Comparison of ENCODE assay signal across 9 mouse cellular contexts in genomic region chr5:136016014-136016876, GRCm38 (mm10). TPM values are rescaled to one million over a fixed set of nuclear protein-coding genes. Genes with fewer than 3 reads are reported as not detected.
DNase-seq lines count a peak whose midpoint lies in the region; ATAC-seq and TF ChIP-seq lines count a peak whose summit lies in the region.
"Had no signal": no experiment of that assay in that cellular context is flagged by ENCODE, and none has a peak within 500 bp of the region (broad histone marks: within the 10 kb centered on the region; RNA-seq: fewer than 3 reads in every experiment).

No protein-coding gene starts in this region.

- no peaks in the 10 kb centered on the region for H3K27me3 ChIP-seq in lung, embryonic 14.5 days (ENCODE audit: insufficient read depth, low read length)
- no peaks in the 10 kb centered on the region for H3K27me3 ChIP-seq in heart, embryonic 15.5 days
- H3K27me3 ChIP-seq in lung, embryonic 16.5 days (ENCODE audit: control insufficient read depth, insufficient read depth, low read depth, low read length), result no peaks in the 10 kb centered on the region

- DNase-seq in lung, embryonic 14.5 days, result peak; percentile 65
- DNase-seq in lung, adult 2 months, result no peak
- peak; percentile 31 to 46 for DNase-seq in adrenal gland, adult 18-20 months (ENCODE audit: low spot score in 2 of 2)
- DNase-seq in embryo, embryonic 10.5 days (ENCODE audit: low spot score), result no peak
- DNase-seq in embryo, embryonic 10 days (ENCODE audit: low spot score), result no peak

- TF ChIP-seq CTCF in lung, embryonic 14.5 days (IDR thresholded peaks at IDR 0.05; ENCODE audit: low read depth), result no peak
- no peak for TF ChIP-seq CTCF in lung, adult 2 months (IDR thresholded peaks at IDR 0.05; ENCODE audit: insufficient read depth, low read length)

- WGBS in lung, embryonic 14.5 days, result 67% methylated on average over 10 of the region's 10 CpGs
- WGBS in lung, adult 2 months, result 63% methylated on average over 10 of the region's 10 CpGs
- WGBS in heart, embryonic 15.5 days, result 42% methylated on average over 10 of the region's 10 CpGs
- WGBS in lung, embryonic 16.5 days, result 67% methylated on average over 10 of the region's 10 CpGs

- H3K4me1 ChIP-seq in lung, embryonic 14.5 days (ENCODE audit: insufficient read depth), result no peaks in the 10 kb centered on the region
- H3K4me1 ChIP-seq in lung, adult 2 months (ENCODE audit: control insufficient read depth, insufficient read depth, low read length), result peaks cover 2% of the 10 kb centered on the region
- peaks cover 56% of the 10 kb centered on the region for H3K4me1 ChIP-seq in heart, embryonic 15.5 days (replicated peaks)
- H3K4me1 ChIP-seq in lung, embryonic 16.5 days (replicated peaks; ENCODE audit: control insufficient read depth, insufficient read depth, low read length), result peaks cover 23% of the 10 kb centered on the region

- H3K9me3 ChIP-seq in lung, embryonic 14.5 days (ENCODE audit: low read depth, low read length), result no peaks in the 10 kb centered on the region
- no peaks in the 10 kb centered on the region for H3K9me3 ChIP-seq in heart, embryonic 15.5 days (replicated peaks)
- H3K9me3 ChIP-seq in lung, embryonic 16.5 days (ENCODE audit: control insufficient read depth, low read length), result no peaks in the 10 kb centered on the region

- peaks cover 24% of the 10 kb centered on the region for H3K36me3 ChIP-seq in lung, embryonic 14.5 days (ENCODE audit: insufficient read depth)
- peaks cover 19% of the 10 kb centered on the region for H3K36me3 ChIP-seq in heart, embryonic 15.5 days
- peaks cover 21% of the 10 kb centered on the region; the same call in 1 of the 2 replicates for H3K36me3 ChIP-seq in lung, embryonic 16.5 days (ENCODE audit: control insufficient read depth, insufficient read depth, low read length)

- H3K27ac ChIP-seq in lung, embryonic 14.5 days (ENCODE audit: low read depth), result peak overlapping the region; percentile 69; the same call in 1 of the 2 replicates
- H3K27ac ChIP-seq in heart, embryonic 15.5 days, result peak overlapping the region; percentile 77
- H3K27ac ChIP-seq in lung, embryonic 16.5 days (ENCODE audit: low read length), result peak overlapping the region; percentile 84

- ATAC-seq in lung, embryonic 14.5 days (ENCODE audit: insufficient read depth), result 0 out of 2 replicates have a peak, but pooled peaks have one; percentile 38
- ATAC-seq in heart, embryonic 15.5 days (replicated peaks; ENCODE audit: insufficient number of reproducible peaks, insufficient read depth, low FRiP score, low read depth), result no peak
- peak; percentile 72 for ATAC-seq in lung, embryonic 16.5 days (ENCODE audit: low read depth)
- no peak for ATAC-seq in granulocyte monocyte progenitor cell, adult 5-6 weeks (replicated peaks; ENCODE audit: poor library complexity, severe bottlenecking)

- H3K4me3 ChIP-seq in lung, embryonic 14.5 days (ENCODE audit: low read depth, low read length), result no peak overlapping the region
- no peak overlapping the region for H3K4me3 ChIP-seq in lung, adult 2 months (replicated peaks; ENCODE audit: extremely low read depth, low read depth, low read length)
- H3K4me3 ChIP-seq in heart, embryonic 15.5 days, result no peak overlapping the region
- no peak overlapping the region for H3K4me3 ChIP-seq in lung, embryonic 16.5 days (ENCODE audit: low read length)

- no peak for TF ChIP-seq POLR2A in lung, adult 2 months (IDR thresholded peaks at IDR 0.05; ENCODE audit: borderline replicate concordance, extremely low read depth, low read depth, low read length)

- no peak overlapping the region for H3K9ac ChIP-seq in lung, embryonic 14.5 days
- H3K9ac ChIP-seq in heart, embryonic 15.5 days, result no peak overlapping the region
- H3K9ac ChIP-seq in lung, embryonic 16.5 days (ENCODE audit: low read length), result no peak overlapping the region

- H3K4me2 ChIP-seq in lung, embryonic 14.5 days, result no peak overlapping the region
- peak overlapping the region; percentile 48 for H3K4me2 ChIP-seq in heart, embryonic 15.5 days
- no peak overlapping the region for H3K4me2 ChIP-seq in lung, embryonic 16.5 days (ENCODE audit: low read depth, low read length)

RNA-seq across cellular contexts. Expression of gene Dtx2, which starts 21.6 kb away (rescaled TPM):
- 21.4 and 24.4 TPM in 2 replicates for polyA plus RNA-seq in lung, embryonic 14.5 days (2014; fragmentation: Nextera tagmentation; extraction: Ambion mirVana)
- 23.9 and 29.9 TPM in 2 replicates for polyA plus RNA-seq in lung, adult 2 months (2012; rRNA removed)
- 10 to 100 TPM; 12.8 to 18.7 TPM for total RNA-seq in adrenal gland, adult 18-20 months (2021)
- polyA plus RNA-seq in heart, embryonic 15.5 days (2015; fragmentation: Nextera tagmentation; extraction: Ambion mirVana), result 18.5 and 21.5 TPM in 2 replicates
- 26.6 and 27.6 TPM in 2 replicates for polyA plus RNA-seq in lung, embryonic 16.5 days (2015; fragmentation: Nextera tagmentation; extraction: Ambion mirVana)
- 17.1 and 20.2 TPM in 2 replicates for total RNA-seq in granulocyte monocyte progenitor cell, adult 5-6 weeks (2014; fragmentation: Nextera tagmentation)
- 6.4 and 8.1 TPM in 2 replicates for total RNA-seq in granulocyte monocyte progenitor cell, adult 5-6 weeks (2017)

RNA-seq across cellular contexts. Expression of gene Upk3b, which starts 22.1 kb away (rescaled TPM):
- polyA plus RNA-seq in lung, embryonic 14.5 days (2014; fragmentation: Nextera tagmentation; extraction: Ambion mirVana), result 23.8 and 26.7 TPM in 2 replicates
- 62.7 and 76.3 TPM in 2 replicates for polyA plus RNA-seq in lung, adult 2 months (2012; rRNA removed)
- 10 to 100 TPM in 1 of 2 experiments, 1 to 10 TPM in 1; 7.4 to 14.0 TPM for total RNA-seq in adrenal gland, adult 18-20 months (2021)
- polyA plus RNA-seq in heart, embryonic 15.5 days (2015; fragmentation: Nextera tagmentation; extraction: Ambion mirVana), result 27.8 and 36.5 TPM in 2 replicates
- polyA plus RNA-seq in lung, embryonic 16.5 days (2015; fragmentation: Nextera tagmentation; extraction: Ambion mirVana), result 27.1 and 32.1 TPM in 2 replicates
- not detected in 2 replicates for total RNA-seq in granulocyte monocyte progenitor cell, adult 5-6 weeks (2014; fragmentation: Nextera tagmentation)
- total RNA-seq in granulocyte monocyte progenitor cell, adult 5-6 weeks (2017), result 0.04 TPM in 1 of 2 replicates, not detected in the other
- total RNA-seq: layer of hippocampus, postnatal 10 days had no signal

RNA-seq across cellular contexts. Expression of gene Zp3, which starts 36.3 kb away (rescaled TPM):
- not detected in 2 replicates for polyA plus RNA-seq in lung, embryonic 14.5 days (2014; fragmentation: Nextera tagmentation; extraction: Ambion mirVana)
- 0.08 TPM in 1 of 2 replicates, not detected in the other for polyA plus RNA-seq in lung, adult 2 months (2012; rRNA removed)
- not detected for total RNA-seq in adrenal gland, adult 18-20 months (2021)
- polyA plus RNA-seq in heart, embryonic 15.5 days (2015; fragmentation: Nextera tagmentation; extraction: Ambion mirVana), result not detected in 2 replicates
- 0.16 and 0.19 TPM in 2 replicates for polyA plus RNA-seq in lung, embryonic 16.5 days (2015; fragmentation: Nextera tagmentation; extraction: Ambion mirVana)
- total RNA-seq in granulocyte monocyte progenitor cell, adult 5-6 weeks (2014; fragmentation: Nextera tagmentation), result not detected in 2 replicates
- not detected in 2 replicates for total RNA-seq in granulocyte monocyte progenitor cell, adult 5-6 weeks (2017)
- total RNA-seq: layer of hippocampus, postnatal 10 days had no signal

RNA-seq across cellular contexts. Expression of gene Upk3bl, which starts 38.0 kb away (rescaled TPM):
- 1.5 and 1.8 TPM in 2 replicates for polyA plus RNA-seq in lung, embryonic 14.5 days (2014; fragmentation: Nextera tagmentation; extraction: Ambion mirVana)
- 4.2 TPM in 1 of 2 replicates, not detected in the other for polyA plus RNA-seq in lung, adult 2 months (2012; rRNA removed)
- not detected for total RNA-seq in adrenal gland, adult 18-20 months (2021)
- 0.68 and 2.6 TPM in 2 replicates for polyA plus RNA-seq in heart, embryonic 15.5 days (2015; fragmentation: Nextera tagmentation; extraction: Ambion mirVana)
- polyA plus RNA-seq in lung, embryonic 16.5 days (2015; fragmentation: Nextera tagmentation; extraction: Ambion mirVana), result 5.4 and 8.7 TPM in 2 replicates
- 5.6 TPM in 1 of 2 replicates, not detected in the other for total RNA-seq in granulocyte monocyte progenitor cell, adult 5-6 weeks (2014; fragmentation: Nextera tagmentation)
- 1.7 TPM in 1 of 2 replicates, not detected in the other for total RNA-seq in granulocyte monocyte progenitor cell, adult 5-6 weeks (2017)
- total RNA-seq: layer of hippocampus, postnatal 10 days had no signal

RNA-seq across cellular contexts. Expression of gene Ssc4d, which starts 41.9 kb away (rescaled TPM):
- polyA plus RNA-seq in lung, embryonic 14.5 days (2014; fragmentation: Nextera tagmentation; extraction: Ambion mirVana), result 3.2 and 3.8 TPM in 2 replicates
- 3.6 and 3.9 TPM in 2 replicates for polyA plus RNA-seq in lung, adult 2 months (2012; rRNA removed)
- total RNA-seq in adrenal gland, adult 18-20 months (2021), result 1 to 10 TPM; 3.3 to 4.3 TPM
- polyA plus RNA-seq in heart, embryonic 15.5 days (2015; fragmentation: Nextera tagmentation; extraction: Ambion mirVana), result 0.44 and 0.86 TPM in 2 replicates
- polyA plus RNA-seq in lung, embryonic 16.5 days (2015; fragmentation: Nextera tagmentation; extraction: Ambion mirVana), result 3.0 and 3.2 TPM in 2 replicates
- total RNA-seq in granulocyte monocyte progenitor cell, adult 5-6 weeks (2014; fragmentation: Nextera tagmentation), result 1.8 and 5.0 TPM in 2 replicates
- 0.90 TPM in 1 of 2 replicates, not detected in the other for total RNA-seq in granulocyte monocyte progenitor cell, adult 5-6 weeks (2017)

Comparison
In these comparisons a context has a peak if more than half of its experiments do, and no peak if none do; other contexts are left out.
1. DNase-seq: peak in lung, embryonic 14.5 days (single experiment) and adrenal gland, adult 18-20 months (2 of 2); none in lung, adult 2 months (single experiment), embryo, embryonic 10.5 days (single experiment) and embryo, embryonic 10 days (single experiment).
2. ATAC-seq: peak in lung, embryonic 14.5 days (single experiment) and lung, embryonic 16.5 days (single experiment); none in heart, embryonic 15.5 days (single experiment) and granulocyte monocyte progenitor cell, adult 5-6 weeks (single experiment).
3. Peak in every context shown above with its lines, with median percentiles within 50 percentile points of each other: H3K27ac ChIP-seq.